Mouse (Mus musculus) frontal cortex, postnatal 10 days (tissue): ENCODE results near the gene Fabp7.
A peak's percentile ranks its signal among the peaks of the same experiment; 100 is the strongest.

Experiments
- DNase-seq, 2 experiments: peaks; one replicate each; pipeline ENCODE4 v3.0.0; 2022; ENCODE audit warnings: low spot score in 2 of 2, mixed read lengths in 1 of 2

The Fabp7 gene

DNA sequence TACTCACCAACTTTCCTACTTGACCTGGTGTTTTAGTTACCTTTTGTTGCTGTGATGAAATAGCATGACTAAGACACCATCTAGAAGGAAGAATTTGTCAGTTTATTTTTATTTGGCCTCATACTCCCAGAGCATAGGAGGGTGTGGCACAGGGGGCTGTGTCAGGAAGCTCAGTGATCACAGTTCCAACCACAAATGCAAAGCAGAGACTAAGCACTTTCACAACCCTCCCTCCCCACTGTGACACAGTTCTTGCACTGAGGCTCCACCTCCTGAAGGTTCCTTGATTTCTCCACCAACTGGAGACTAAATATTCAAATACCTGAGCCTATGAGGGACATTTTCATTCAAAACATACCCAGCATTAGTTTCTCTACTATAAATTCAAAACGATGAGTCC is 14.8 kb downstream of the Fabp7 start:
- no peak for DNase-seq

DNA sequence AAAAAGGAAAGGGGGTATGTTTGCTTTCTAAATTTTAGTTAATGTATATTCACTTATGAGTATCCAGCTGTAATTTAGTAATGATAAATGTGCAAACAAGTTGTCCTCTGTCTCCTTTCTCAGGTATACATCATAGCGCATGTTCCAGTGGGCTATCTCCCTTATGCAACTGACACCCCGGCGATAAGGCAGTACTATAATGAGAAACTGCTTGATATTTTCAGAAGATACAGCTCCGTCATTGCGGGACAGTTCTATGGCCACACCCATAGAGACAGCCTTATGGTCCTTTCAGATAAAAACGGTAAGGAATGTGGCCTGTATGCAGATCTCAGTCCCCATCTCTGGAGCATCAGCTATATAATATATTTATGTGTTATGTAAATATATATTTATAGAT is 23.1 kb downstream of the Fabp7 start:
- DNase-seq, result no peak

DNA sequence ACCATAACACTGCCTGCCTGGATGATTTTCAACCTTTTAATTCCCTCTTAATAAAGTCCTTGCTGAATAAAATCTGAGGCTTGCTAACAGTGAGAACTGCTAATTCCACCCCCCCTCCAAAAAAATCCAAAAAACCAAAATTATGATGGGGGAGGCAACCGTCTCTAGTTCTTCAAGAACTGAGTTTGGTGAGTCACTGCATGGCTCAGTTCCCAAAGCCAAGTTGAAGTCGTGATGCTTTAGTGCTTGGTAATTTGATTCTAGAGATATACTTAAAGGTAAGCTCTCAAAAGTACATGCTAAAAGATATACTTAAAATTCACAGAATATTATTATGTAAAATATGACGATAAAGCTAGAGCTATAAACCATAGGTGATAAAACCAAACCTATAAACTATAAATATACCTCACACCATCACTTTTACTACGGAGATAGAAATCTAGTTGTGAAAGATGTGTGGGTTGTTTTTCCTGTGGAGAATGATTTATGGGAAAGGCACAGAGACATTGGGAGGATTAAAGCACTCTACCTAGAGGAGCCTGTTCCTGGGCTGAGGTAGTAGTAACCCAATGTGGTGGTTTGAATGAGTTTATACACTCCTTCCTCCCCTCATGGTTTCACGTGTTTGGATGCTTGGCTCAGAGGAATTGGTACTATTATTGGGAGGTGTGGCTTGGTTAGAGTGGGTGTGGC is 27.6 kb downstream of the Fabp7 start:
- DNase-seq, result no peak

DNA sequence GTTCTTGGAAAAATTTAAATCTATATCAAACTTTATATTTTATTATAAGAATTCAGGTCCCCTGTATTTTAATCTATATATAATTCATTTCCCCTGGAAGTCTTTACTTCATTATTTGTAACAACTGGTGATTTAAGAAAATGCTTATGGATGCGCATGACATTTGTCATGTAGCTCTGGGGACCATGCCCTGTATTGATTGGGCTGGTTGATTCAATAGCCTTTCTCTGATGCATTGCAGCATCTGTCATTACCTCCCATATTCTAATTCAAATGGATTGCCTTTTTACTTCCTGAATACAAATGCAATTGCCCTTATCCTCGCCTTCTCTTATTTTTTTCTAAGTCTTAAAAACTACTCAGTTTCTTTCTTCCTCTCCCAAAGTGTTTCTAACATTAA is 29.6 kb downstream of the Fabp7 start:
- no peak for DNase-seq

DNA sequence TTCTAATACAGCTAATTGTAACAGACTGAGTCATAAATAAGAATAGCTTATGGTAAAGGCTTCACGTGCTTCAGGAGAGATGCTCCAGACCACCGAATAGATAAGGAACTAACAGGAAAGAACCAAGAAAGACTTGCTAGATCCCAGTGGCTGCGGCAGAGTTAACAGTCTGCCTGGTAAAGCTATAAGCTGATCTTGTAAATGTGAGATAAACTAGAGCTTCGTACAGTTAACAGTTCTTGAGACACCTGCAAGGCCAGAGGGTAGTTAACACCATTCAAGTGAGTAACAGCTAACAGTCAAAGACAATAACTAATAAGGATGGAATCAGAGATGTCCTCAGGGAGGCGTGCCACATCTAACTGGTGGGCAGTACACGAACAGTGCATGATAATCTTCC is 31.2 kb downstream of the Fabp7 start:
- no peak for DNase-seq

DNA sequence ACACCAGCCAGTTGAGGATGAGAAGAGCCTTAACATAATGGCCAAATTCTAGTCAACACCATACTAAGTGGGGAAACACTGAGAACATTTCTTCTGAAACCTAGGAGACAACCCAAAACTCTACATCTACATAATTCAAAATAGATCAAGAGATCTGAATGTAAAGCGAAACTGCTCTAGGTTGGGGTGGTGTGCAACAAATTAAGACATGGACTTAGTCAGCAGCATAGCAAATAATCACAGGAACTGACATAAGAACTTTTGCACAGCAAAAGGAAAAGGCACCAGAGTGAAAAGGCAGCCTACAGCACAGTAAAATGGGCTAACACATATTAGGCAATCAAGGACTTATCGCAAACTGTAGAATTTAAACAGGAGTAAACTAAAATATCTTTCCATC is 34.5 kb downstream of the Fabp7 start:
- no peak for DNase-seq

DNA sequence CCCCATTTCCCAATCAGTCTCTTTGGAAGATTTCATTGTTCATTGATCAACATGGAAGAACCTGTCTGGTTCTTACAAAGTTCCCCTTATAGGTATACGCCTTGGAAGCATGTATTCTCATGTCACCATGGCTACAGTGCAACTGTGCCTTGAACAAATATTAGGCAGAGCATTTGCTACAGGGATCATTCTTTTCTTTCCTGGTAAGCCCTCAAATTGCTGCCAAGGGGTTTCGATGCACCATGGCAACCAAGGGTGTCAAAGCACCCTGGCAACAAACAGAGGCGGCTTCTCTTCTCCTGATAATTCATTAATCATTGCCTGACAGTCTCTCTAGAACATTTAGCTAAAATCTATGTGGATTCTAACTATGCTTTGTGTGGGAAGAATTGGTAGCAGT is 37.8 kb downstream of the Fabp7 start:
- DNase-seq, result peak; percentile 30 to 45

DNA sequence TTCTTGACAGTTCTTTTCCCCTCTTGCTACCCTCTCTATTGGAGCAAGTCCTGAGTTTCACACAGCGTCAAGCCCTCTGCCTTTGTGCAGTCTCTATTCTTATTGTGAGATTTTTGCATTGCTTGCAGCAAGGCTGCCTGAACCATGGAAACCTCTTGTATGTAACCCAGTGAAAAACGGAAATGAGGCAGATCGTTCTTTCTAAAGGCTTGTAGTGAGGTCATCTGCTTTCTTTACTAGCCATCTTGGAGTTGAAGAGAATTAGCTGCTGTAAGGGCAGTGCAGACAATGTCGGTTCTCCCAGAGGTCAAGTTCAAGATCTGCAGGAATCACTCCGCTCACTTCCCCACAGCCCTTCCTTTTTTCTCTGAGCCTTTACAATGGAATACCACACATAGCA is 44.0 kb downstream of the Fabp7 start:
- peak in 1 of 2 experiments; percentile 11 for DNase-seq

DNA sequence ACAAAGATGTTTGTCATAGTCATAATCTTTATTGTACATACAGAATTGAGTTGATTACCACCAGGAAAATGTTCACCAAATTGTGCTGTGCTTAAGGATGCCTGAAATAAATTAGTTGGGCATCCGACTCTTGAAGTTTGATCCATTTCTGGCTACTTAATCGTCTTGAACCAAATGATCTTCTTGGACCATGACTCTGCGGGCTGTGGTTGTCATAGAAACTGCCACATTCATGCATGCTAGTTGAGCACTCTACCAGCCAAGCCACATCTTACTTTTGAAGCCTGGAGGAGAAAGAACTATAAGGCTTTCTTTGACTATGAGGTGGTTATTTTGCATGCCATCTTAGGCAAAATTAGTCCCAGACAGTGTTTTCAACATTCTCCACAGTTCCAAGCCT is 44.9 kb downstream of the Fabp7 start:
- DNase-seq, result no peak

DNA sequence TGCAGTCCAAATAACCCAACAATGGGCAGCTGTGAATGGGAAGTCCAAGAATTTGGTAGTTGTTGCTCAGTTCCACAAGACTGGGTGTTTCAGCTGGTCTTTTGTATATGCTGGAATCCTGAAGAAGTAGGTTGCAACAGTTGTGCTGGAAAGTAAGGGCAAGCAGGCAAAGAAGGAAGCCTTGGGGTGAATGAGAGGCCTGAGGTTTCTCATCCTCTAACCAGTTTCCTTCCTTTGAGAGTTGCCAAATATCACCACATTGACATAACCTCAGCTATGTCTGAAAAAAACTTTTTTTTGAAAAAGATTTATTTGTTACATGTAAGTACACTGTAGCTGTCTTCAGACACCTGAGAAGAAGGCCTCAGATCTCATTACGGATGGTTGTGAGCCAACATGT is 50.4 kb downstream of the Fabp7 start:
- DNase-seq, result no peak

DNA sequence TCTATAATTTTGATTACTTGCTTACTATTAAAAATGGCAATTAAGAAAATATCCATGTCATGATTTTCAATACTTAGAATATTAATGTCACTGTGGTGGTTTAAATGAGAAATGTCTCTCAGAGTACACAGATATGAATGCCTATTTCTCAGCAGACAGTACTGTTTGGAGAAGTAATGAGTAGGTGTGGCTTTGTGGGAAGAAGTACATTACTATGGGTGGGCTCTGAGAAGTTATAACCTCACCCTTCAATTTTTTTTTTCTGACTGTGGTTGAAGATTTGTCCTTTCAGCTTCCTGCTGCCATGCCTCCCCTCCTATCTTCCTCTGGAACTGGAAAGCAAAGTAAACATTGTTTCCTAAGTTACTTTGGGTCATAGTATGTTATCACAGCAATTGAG is 51.3 kb downstream of the Fabp7 start:
- DNase-seq, result no peak
